Comparison of ENCODE assay signal across 18 mouse cellular contexts in genomic region chr3:84127431-84127830, GRCm38 (mm10). TPM values are rescaled to one million over a fixed set of nuclear protein-coding genes. Genes with fewer than 3 reads are reported as not detected.
"Had no signal": no experiment of that assay in that cellular context is flagged by ENCODE, and none has a peak within 500 bp of the region (broad histone marks: within the 10 kb centered on the region; RNA-seq: fewer than 3 reads in every experiment).

No protein-coding gene starts in this region.

- H3K9ac ChIP-seq: intestine, embryonic 15.5 days; liver, embryonic 15.5 days; midbrain, embryonic 13.5 days; stomach, embryonic 15.5 days had no signal

- H3K4me1 ChIP-seq: midbrain, embryonic 13.5 days had no signal

- ATAC-seq: intestine, embryonic 15.5 days; lung, postnatal 0 days; midbrain, embryonic 13.5 days had no signal

- H3K9me3 ChIP-seq: intestine, embryonic 15.5 days; limb, embryonic 10.5 days; liver, embryonic 15.5 days; midbrain, embryonic 13.5 days; stomach, embryonic 15.5 days had no signal

- H3K36me3 ChIP-seq: intestine, embryonic 15.5 days; limb, embryonic 10.5 days; liver, embryonic 15.5 days; midbrain, embryonic 13.5 days; stomach, embryonic 15.5 days had no signal

- H3K27me3 ChIP-seq: intestine, embryonic 15.5 days; liver, embryonic 15.5 days; midbrain, embryonic 13.5 days; stomach, embryonic 15.5 days had no signal

- H3K4me3 ChIP-seq: intestine, embryonic 15.5 days; layer of hippocampus, adult 2 months; limb, embryonic 10.5 days; liver, embryonic 15.5 days; midbrain, embryonic 13.5 days; stomach, embryonic 15.5 days had no signal

- H3K4me2 ChIP-seq: intestine, embryonic 15.5 days; liver, embryonic 11.5 days; liver, embryonic 15.5 days; midbrain, embryonic 13.5 days; stomach, embryonic 15.5 days had no signal

- H3K27ac ChIP-seq: intestine, embryonic 15.5 days; layer of hippocampus, adult 2 months; liver, embryonic 15.5 days; midbrain, embryonic 13.5 days; stomach, embryonic 15.5 days had no signal

- DNase-seq: kidney, postnatal 4 days; lung, adult 2 months; lung, postnatal 36 days; right cerebral cortex, postnatal 14 days; thymus, postnatal 36 days had no signal

RNA-seq across cellular contexts. Expression of gene Gm6525, which starts 46.5 kb away (rescaled TPM):
- total RNA-seq: layer of hippocampus, adult 2 months; layer of hippocampus, postnatal 10 days; left cerebral cortex, postnatal 10 days; midbrain, postnatal 0 days had no signal
- polyA plus RNA-seq: lung, adult 2 months; spleen, adult 2 months; thymus, postnatal 0 days had no signal
